Mouse (Mus musculus) right cerebral cortex, postnatal 10 days (tissue): ENCODE measurements around the gene Dip2b.

Experiments used
- DNase-seq, 2 experiments: peaks; one replicate each; pipeline ENCODE4 v3.0.0; 2021; ENCODE audit warnings: low spot score in 2 of 2

The Dip2b gene

GRCm38 (mm10) chr15:100084882-100085281 is 46.4 kb downstream of the Dip2b start:
- DNase-seq, result no peak

DNA sequence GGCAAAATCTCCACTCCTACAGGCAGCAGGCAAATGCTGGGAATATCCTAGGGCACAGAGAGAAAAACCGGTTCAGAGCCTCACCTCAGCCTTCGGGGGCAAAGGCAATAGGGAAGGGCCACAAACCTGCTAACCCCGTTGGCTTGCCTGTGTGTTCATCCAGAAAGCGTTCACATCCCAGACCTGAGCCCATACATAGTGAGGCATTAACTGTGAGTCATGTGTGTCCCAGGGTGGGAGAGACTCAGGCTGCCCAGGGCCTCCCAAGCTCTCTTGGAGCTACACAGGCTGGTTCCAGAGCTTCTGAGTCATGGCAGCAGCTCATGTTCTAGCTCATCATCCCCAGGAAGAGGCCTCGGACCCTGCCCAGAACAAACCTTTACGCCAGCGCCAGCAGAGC is 49.6 kb downstream of the Dip2b start:
- DNase-seq, result no peak

DNA sequence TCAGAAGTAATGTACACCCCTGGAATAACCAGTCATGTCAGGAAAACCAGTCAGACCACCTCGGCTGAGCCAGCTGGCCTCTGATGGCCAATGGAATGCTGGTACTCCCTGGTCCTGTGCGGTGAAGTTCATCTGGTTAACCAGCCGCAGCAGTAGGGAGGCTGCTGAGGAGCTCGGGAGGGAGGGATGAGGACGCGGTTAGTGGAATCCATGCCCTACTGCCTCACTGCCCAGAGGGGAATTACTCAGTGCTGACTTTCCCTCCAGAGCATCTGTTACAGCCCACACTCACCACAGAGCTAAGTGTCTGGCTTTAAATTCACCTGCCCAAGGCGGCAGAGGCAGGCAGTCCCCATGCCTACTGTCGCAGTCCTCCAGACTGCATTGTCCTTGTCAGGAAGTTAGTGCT is 51.2 kb downstream of the Dip2b start:
- DNase-seq, result no peak

DNA sequence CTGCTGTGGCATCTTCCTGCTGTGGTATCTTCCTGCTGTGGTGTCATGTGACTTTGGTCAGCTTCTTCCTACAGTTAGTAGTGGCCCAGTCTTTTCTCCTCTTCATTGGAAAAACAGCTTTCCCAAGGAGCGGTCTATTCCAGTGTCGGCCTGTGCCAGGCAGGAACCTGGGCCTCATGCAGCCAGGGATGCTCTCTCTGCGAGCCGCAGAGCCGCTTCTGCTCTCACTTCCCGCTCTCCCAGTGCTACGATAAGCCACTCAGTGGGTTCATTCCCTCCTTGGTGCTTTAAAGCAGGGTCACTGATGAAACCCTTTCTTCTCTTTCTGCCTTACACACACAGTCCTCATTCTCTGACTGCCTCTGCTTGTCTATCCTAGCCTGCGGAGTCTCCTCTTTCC is 53.4 kb downstream of the Dip2b start:
- DNase-seq, result no peak

GRCm38 (mm10) chr15:100092258-100092657 is 53.8 kb downstream of the Dip2b start:
- DNase-seq, result peak in 1 of 2 experiments; percentile 51

- no peak for DNase-seq
These were observed 58.3 kb downstream of the Dip2b start for GRCm38 (mm10) chr15:100096587-100097428.

DNA sequence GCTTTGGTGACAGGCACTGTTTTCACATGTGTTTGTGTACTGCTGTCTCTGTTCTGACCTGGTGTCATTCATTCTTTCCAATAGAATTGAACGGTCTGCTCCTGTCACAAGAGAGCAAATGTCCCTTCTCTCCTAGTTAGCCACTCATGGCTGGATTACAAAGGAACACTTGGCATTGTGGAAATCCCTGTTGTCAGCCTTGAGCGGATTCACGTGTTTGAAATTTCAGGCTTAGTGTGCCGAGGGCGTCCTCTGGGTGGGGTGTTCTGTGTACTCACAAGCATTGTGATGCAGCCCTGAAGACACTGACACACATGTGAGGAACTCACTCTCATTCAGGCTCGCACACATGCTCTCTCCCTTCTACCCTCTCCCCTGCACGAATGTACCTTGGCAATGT is 61.9 kb downstream of the Dip2b start:
- no peak for DNase-seq

DNA sequence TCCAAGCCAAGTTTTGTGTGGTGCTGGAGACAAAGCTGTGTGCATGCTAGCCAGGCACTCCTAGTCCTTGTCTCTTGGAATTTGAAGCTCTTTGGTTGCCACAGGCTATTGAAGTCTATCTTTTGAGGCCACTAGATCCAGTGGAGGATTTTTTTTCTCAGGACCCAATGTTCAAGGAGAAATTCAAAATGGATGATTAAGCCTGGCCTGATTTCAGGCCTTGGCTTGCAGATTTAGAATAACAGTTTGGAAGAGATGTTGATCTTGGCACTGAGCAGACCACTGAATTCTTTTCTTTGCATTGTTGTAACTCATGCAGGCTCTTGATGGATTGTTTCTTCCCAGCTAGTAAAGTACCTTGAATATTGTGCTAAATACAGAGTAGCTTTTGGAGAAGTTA is 62.7 kb downstream of the Dip2b start:
- DNase-seq, result no peak

- no peak for DNase-seq
These were observed 65.7 kb downstream of the Dip2b start for GRCm38 (mm10) chr15:100104126-100104525.

- no peak for DNase-seq
These were observed 69.8 kb downstream of the Dip2b start for GRCm38 (mm10) chr15:100108071-100108782.

DNA sequence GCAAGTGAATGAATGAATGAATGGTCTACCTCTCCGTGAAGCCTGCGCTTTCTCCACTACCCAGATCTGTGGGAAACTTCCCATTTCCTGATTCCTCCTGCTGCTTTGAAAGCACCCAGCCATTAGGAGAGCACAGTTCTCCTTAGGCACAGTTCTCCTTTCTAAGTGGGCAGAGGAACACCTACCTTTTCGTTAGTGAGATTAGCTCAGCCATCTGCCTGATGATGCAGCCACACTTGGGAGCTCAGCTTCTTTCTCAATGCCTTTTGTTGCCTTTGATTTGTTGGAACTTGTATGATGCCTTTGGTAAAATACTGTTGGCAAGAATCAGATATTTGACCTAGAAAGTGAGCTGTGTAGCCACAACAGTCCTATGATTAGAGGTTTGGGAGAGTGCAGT is 71.5 kb downstream of the Dip2b start:
- DNase-seq, result no peak

- no peak for DNase-seq
These were observed 73.4 kb downstream of the Dip2b start for GRCm38 (mm10) chr15:100111891-100112290.

DNA sequence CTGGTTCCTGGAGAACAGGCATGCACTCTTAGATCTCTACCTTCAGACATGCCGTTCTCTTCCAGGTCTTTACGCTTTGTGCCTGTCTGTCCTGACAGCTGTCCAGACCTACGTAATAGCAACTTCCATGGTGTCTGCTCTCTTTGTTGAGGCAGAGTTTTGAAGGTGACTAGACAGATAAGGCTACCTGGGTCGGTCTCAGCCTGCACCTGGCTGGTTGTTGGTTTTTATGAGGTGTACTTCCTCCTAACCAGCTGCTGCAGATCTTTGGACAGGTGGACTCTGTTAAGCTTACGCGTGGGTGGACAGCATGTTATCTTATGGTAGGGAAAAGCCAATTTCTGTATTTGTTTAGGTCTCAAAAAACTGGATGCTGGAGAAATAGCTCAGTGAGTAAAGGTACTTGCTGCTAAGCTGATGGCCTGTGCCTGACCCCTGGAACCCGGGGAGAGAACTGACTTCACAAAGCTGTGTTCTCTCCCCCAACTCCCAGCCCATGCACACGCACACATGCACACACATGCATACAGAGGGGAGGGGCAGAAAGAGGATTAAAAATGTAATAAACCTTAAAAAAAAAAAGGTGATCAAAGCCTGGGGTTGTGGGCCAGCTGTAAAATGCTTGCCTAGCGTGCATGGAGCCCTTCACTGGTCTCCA is 74.0 kb downstream of the Dip2b start:
- no peak for DNase-seq

DNA sequence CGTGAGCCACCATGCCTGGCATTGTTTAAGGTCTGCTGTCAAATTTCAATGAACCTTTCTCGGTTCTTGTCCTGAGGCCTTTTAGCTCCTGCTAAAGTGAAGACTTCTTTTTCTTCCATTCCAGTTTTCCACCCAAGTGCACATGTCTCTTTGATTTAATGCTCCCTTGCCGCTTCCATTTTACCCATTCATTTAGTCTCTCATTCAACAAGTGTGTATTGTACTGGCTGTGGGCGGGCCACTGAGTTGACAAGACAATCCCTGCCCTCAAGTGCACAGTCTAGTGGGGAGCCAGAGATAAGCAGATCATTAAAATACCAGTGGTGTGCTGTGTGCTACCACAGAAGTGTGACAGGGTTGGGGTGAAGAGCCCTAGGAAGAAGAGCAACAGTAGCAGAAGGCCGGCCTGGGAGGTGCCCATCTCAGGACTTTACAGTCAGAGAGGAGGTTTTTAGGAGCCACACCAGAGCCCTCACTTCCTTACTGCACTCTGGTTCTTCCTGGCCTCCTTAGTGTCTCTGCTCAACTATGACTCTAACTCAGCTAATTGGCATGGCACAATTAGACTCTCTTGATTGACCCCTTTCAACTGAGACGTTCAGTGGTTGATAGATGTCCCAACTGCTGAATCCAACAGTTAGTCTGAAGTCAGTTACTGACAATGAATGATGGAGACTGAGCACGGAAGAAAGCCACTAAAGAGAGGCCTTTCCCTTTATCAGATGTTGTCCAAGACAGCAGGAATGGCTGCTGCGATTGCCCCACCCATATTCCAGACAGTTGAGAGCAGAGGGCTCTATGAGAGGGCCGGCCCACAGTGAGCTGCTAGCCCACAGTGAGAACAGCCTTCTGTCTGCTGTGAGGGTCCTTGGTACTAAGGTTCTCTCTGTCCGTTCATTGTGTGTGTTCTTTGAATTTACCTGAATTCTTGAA is 75.1 kb downstream of the Dip2b start:
- no peak for DNase-seq

- DNase-seq, result no peak
These were observed 77.0 kb downstream of the Dip2b start for GRCm38 (mm10) chr15:100115416-100115815.

DNA sequence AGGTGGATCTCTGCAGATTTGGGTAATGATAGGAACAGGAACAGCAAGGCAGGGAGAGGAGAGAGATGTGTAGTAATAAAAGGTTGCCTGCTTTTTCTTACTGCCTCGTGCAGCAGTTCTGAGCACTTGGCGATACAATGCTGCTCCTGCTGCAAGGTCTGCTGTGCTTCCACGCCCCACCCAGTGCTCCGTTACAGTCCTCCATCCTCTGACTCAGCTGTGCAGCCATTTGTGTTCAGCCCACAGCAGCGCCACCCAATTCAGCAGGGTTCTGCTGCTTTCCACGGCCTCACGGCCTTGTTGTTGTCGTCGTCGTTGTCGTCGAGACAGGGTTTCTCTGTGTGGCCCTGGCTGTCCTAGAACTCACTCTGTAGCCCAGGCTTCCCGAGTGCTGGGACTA is 77.9 kb downstream of the Dip2b start:
- no peak for DNase-seq

DNA sequence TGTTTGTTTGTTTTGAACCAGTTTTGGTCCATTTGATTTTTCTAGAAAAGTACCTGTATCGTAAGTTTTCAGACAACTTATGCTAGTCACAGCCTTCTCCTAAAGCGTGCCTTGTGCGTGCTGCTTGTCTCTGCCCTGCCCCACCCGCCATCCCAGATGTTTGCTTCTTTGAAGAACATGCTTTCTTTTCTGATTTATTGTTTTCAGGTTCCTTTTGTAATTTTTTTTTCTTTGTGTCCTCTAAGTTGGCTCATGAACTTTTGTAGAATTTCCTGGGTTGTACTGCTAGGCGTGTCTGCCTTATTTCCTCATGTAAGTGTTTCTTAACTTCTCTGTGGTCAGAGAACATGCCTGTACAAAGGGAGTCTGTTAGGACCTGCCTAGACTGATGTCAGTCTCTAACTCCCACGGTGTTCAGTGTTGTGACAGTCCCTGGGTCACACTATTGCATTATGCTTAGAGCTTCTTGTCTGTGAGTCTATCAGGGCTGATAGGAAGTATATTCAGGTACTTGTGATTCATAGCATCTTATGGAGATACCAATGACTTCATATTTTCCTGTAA is 80.8 kb downstream of the Dip2b start:
- no peak for DNase-seq

DNA sequence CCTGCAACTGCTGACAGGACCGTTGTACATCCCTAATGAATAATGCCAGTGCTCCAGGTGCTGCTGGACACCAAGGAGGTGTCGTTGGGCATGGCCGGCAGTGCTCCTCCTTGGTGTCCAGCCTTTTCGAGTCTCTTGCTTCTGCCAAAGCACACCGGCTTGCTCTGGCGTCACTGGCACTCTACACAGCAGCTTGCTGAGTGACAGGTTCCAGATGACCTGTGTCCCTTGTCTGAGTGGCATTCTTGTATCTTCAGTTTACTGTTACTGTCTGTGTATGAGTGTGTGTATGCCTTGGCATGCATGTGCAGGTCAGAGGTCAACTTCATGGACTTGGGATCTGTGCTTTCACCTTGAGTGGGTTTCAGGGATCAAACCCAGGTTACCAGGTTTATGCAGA is 83.0 kb downstream of the Dip2b start:
- DNase-seq, result no peak

GRCm38 (mm10) chr15:100123867-100124266 is 85.4 kb downstream of the Dip2b start:
- DNase-seq, result no peak

- DNase-seq, result no peak
These were observed 86.8 kb downstream of the Dip2b start for GRCm38 (mm10) chr15:100125245-100125644.

DNA sequence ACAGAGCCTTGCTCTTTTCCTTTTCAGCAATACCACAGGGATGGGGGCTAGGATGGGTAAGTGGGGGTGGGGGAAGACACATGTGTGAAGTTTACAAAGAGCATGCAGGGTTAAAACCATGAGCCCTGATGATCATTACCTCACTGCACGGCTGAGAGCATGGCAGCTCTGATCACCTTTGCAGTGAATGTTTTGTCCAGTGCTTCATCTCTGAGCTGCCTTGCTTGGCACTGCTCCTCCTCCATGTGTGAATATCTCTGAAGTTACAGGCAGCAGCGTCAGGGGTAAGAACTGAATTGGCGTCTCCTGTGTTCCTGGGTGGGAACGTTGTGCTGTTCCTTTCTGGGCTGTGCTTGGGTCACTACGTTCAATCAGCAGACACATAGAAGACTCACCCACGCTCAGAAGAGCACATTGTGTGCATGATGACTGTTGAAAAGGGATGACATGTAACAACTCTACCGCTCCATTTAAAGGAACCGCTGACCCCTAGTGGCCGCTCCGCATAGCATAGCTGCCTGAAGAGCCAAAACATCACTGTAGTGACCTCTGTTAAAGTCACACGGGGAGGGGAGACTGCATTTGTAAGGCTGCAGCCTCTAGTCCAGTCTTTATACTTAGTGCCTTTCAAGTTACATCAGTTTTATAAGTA is 88.1 kb downstream of the Dip2b start:
- peak; percentile 81 to 84 for DNase-seq
